Mouse (Mus musculus) CH12F3 (cell line): ENCODE data around the gene Stip1.
"Not testable (repeated sequence)": the region's sequence is repeated elsewhere in the genome, so short reads cannot be mapped to it uniquely, and the experiment has no call there.

Experiments
- in situ Hi-C: fragments of 300-500 bp; cut with MboI; formaldehyde crosslinking; loops from 2 replicates; pipeline ENCODE4 v1.14.3; 2020; ENCODE audit warnings: low sequenced_read_pairs

Stip1 gene

GRCm38 (mm10) chr19:7039841-7040636 lies at the start of gene Stip1:
TSS of gene Stip1 (minus strand) at chr19:7039967.
- in situ Hi-C loops: no loop called here

GRCm38 (mm10) chr19:7089050-7089449 lies 49.3 kb upstream of the Stip1 start:
- in situ Hi-C loops: no loop called here

GRCm38 (mm10) chr19:7088558-7088957 lies 48.8 kb upstream of the Stip1 start:
- in situ Hi-C loops: no loop called here

- in situ Hi-C loops: no loop called here
Measured at GRCm38 (mm10) chr19:7084734-7085133, 45.0 kb upstream of the Stip1 start.

- in situ Hi-C loops: no loop called here
Measured at GRCm38 (mm10) chr19:7083035-7083794, 43.4 kb upstream of the Stip1 start.

- in situ Hi-C loops: no loop called here
Measured at GRCm38 (mm10) chr19:7081516-7082266, 41.9 kb upstream of the Stip1 start.

GRCm38 (mm10) chr19:7078271-7078670 lies 38.5 kb upstream of the Stip1 start:
- in situ Hi-C loops: no loop called here

- in situ Hi-C loops: no loop called here
Measured at GRCm38 (mm10) chr19:7077666-7078065, 37.9 kb upstream of the Stip1 start.

GRCm38 (mm10) chr19:7075336-7075735 lies 35.6 kb upstream of the Stip1 start:
- in situ Hi-C loops: not testable (repeated sequence)

- in situ Hi-C loops: no loop called here
Measured at GRCm38 (mm10) chr19:7073997-7074781, 34.4 kb upstream of the Stip1 start.

GRCm38 (mm10) chr19:7072221-7072620 lies 32.5 kb upstream of the Stip1 start:
- in situ Hi-C loops: no loop called here

- in situ Hi-C loops: no loop called here
Measured at GRCm38 (mm10) chr19:7070775-7071174, 31.0 kb upstream of the Stip1 start.

- in situ Hi-C loops: no loop called here
Measured at GRCm38 (mm10) chr19:7069781-7070763, 30.3 kb upstream of the Stip1 start.

- in situ Hi-C loops: no loop called here
Measured at GRCm38 (mm10) chr19:7068661-7069531, 29.1 kb upstream of the Stip1 start.

- in situ Hi-C loops: no loop called here
Measured at GRCm38 (mm10) chr19:7068136-7068535, 28.4 kb upstream of the Stip1 start.

GRCm38 (mm10) chr19:7067344-7068050 lies 27.7 kb upstream of the Stip1 start:
- in situ Hi-C loops: no loop called here

- in situ Hi-C loops: no loop called here
Measured at GRCm38 (mm10) chr19:7066828-7067342, 27.1 kb upstream of the Stip1 start.
